Mouse (Mus musculus): Measurements from ENCODE around the gene 1700017B05Rik. TPM values are rescaled to one million over a fixed set of nuclear protein-coding genes. Genes with fewer than 3 reads are reported as not detected.

Gene 1700017B05Rik
- total RNA-seq, 1 experiment: 35.6 TPM

DNA sequence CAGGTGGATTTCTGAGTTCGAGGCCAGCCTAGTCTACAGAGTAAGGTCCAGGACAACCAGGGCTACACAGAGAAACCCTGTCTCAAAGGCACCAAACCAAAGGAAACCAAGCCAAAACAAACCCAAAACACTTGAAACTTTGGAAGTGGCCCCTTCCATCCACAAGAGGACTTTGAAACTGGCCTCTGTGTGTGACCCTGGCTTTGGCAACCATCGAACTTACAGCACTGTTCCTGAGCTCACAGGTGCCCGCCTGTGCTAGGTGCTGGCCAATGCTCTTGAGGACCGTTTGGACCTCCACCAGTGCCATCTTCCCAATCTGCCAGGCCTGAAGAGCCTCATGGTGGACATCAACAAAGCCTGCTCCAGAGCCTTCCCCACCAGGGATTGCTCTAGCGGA is 43.6 kb downstream of the 1700017B05Rik start:
- no peak for TF ChIP-seq CHD2 (IDR thresholded peaks at IDR 0.05; ENCODE audit: low read depth, low read length)
- no peak for TF ChIP-seq ZNF384 (IDR thresholded peaks at IDR 0.05; ENCODE audit: low read depth, low read length)
- TF ChIP-seq ZC3H11A (IDR thresholded peaks at IDR 0.05; ENCODE audit: borderline replicate concordance, low read depth, low read length): no peak
- TF ChIP-seq HCFC1 (IDR thresholded peaks at IDR 0.05; ENCODE audit: borderline replicate concordance, insufficient read depth, low read length): no peak
- no peak for TF ChIP-seq MAFK (IDR thresholded peaks at IDR 0.05; ENCODE audit: insufficient read depth, low read depth, low read length)
- no peak overlapping the region for H3K9ac ChIP-seq (ENCODE audit: insufficient read depth, low read depth, low read length, poor library complexity, severe bottlenecking)
- no peak for DNase-seq (ENCODE audit: low read depth, low spot score)
- H3K36me3 ChIP-seq (ENCODE audit: control insufficient read depth, insufficient read depth, low read length, poor library complexity, severe bottlenecking): no peaks in the 10 kb centered on the region
- H3K27ac ChIP-seq (ENCODE audit: insufficient read depth, low read depth, low read length, poor library complexity, severe bottlenecking): no peak overlapping the region
- H3K4me3 ChIP-seq (ENCODE audit: insufficient read depth in 1 of 2, low read depth in 1 of 2, low read length in 2 of 2, poor library complexity in 1 of 2, severe bottlenecking in 1 of 2): no peak overlapping the region
- in situ Hi-C loops (cut with MboI; ENCODE audit: low sequenced_read_pairs in 2 of 2, unreplicated experiment in 2 of 2): loop anchor here in 1 of 2 experiments (10.0 kb wide), 1 partner anchor 324 kb away; no protein-coding TSS in a partner anchor
- H3K9me3 ChIP-seq (ENCODE audit: control insufficient read depth, insufficient read depth, low read depth, low read length): no peaks in the 10 kb centered on the region
- H3K4me1 ChIP-seq (ENCODE audit: control insufficient read depth in 2 of 2, insufficient read depth in 2 of 2, low read length in 2 of 2, poor library complexity in 1 of 2): peaks cover 0 to 6% of the 10 kb centered on the region in 2 experiments; a peak in 2 of 4 replicates

DNA sequence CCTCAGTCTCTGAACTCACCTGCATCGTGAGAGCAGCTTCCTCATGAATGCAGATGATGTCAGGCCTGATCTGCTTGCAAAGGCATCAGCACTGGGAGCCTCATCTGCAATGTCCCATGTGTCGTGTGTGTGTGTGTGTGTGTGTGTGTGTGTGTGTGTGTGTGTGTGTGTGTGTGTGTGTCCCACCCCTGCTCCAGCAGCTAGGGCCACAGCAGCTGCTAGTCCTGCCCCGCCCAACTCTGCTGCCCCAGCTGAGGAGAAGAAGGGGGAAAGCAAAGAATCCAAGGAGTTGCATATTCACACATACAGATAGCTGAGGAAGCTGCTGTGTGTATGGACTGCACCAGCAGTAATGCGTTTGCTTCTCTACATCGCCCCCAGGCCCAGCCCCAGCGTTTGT is 45.2 kb downstream of the 1700017B05Rik start:
- TF ChIP-seq HCFC1 (IDR thresholded peaks at IDR 0.05; ENCODE audit: borderline replicate concordance, insufficient read depth, low read length): no peak
- no peak for TF ChIP-seq ZC3H11A (IDR thresholded peaks at IDR 0.05; ENCODE audit: borderline replicate concordance, low read depth, low read length)
- no peak for TF ChIP-seq MAFK (IDR thresholded peaks at IDR 0.05; ENCODE audit: insufficient read depth, low read depth, low read length)
- TF ChIP-seq ZNF384 (IDR thresholded peaks at IDR 0.05; ENCODE audit: low read depth, low read length): no peak
- no peak for TF ChIP-seq CHD2 (IDR thresholded peaks at IDR 0.05; ENCODE audit: low read depth, low read length)
- Histone ChIP-seq H3K27ac (ENCODE audit: insufficient read depth, low read depth, low read length, poor library complexity, severe bottlenecking) (no peak overlapping the region), H3K4me3 (ENCODE audit: insufficient read depth in 1 of 2, low read depth in 1 of 2, low read length in 2 of 2, poor library complexity in 1 of 2, severe bottlenecking in 1 of 2) (no peak overlapping the region), H3K4me1 (ENCODE audit: control insufficient read depth in 2 of 2, insufficient read depth in 2 of 2, low read length in 2 of 2, poor library complexity in 1 of 2) (peaks cover 0 to 8% of the 10 kb centered on the region in 2 experiments; a peak in 2 of 4 replicates), H3K9ac (ENCODE audit: insufficient read depth, low read depth, low read length, poor library complexity, severe bottlenecking) (no peak overlapping the region), H3K9me3 (ENCODE audit: control insufficient read depth, insufficient read depth, low read depth, low read length) (no peaks in the 10 kb centered on the region), H3K36me3 (ENCODE audit: control insufficient read depth, insufficient read depth, low read length, poor library complexity, severe bottlenecking) (no peaks in the 10 kb centered on the region)
- DNase-seq (ENCODE audit: low read depth, low spot score): no peak
- in situ Hi-C loops (cut with MboI; ENCODE audit: low sequenced_read_pairs in 2 of 2, unreplicated experiment in 2 of 2): loop anchor here in 1 of 2 experiments (10.0 kb wide), 1 partner anchor 322 kb away; no protein-coding TSS in a partner anchor

- Histone ChIP-seq H3K9ac (ENCODE audit: insufficient read depth, low read depth, low read length, poor library complexity, severe bottlenecking) (no peak overlapping the region), H3K4me1 (ENCODE audit: control insufficient read depth in 2 of 2, insufficient read depth in 2 of 2, low read length in 2 of 2, poor library complexity in 1 of 2) (peaks cover 0 to 8% of the 10 kb centered on the region in 2 experiments; a peak in 2 of 4 replicates), H3K36me3 (ENCODE audit: control insufficient read depth, insufficient read depth, low read length, poor library complexity, severe bottlenecking) (no peaks in the 10 kb centered on the region), H3K9me3 (ENCODE audit: control insufficient read depth, insufficient read depth, low read depth, low read length) (no peaks in the 10 kb centered on the region), H3K27ac (ENCODE audit: insufficient read depth, low read depth, low read length, poor library complexity, severe bottlenecking) (no peak overlapping the region), H3K4me3 (ENCODE audit: insufficient read depth in 1 of 2, low read depth in 1 of 2, low read length in 2 of 2, poor library complexity in 1 of 2, severe bottlenecking in 1 of 2) (no peak overlapping the region)
- no peak for DNase-seq (ENCODE audit: low read depth, low spot score)
- in situ Hi-C loops (cut with MboI; ENCODE audit: low sequenced_read_pairs in 2 of 2, unreplicated experiment in 2 of 2): loop anchor here in 1 of 2 experiments (10.0 kb wide), 1 partner anchor 320 kb away; no protein-coding TSS in a partner anchor
- TF ChIP-seq ZNF384 (IDR thresholded peaks at IDR 0.05; ENCODE audit: low read depth, low read length) (no peak), MAFK (IDR thresholded peaks at IDR 0.05; ENCODE audit: insufficient read depth, low read depth, low read length) (no peak)
Observed at GRCm38 (mm10) chr9:57214500-57214899, 47.9 kb downstream of the 1700017B05Rik start.

DNA sequence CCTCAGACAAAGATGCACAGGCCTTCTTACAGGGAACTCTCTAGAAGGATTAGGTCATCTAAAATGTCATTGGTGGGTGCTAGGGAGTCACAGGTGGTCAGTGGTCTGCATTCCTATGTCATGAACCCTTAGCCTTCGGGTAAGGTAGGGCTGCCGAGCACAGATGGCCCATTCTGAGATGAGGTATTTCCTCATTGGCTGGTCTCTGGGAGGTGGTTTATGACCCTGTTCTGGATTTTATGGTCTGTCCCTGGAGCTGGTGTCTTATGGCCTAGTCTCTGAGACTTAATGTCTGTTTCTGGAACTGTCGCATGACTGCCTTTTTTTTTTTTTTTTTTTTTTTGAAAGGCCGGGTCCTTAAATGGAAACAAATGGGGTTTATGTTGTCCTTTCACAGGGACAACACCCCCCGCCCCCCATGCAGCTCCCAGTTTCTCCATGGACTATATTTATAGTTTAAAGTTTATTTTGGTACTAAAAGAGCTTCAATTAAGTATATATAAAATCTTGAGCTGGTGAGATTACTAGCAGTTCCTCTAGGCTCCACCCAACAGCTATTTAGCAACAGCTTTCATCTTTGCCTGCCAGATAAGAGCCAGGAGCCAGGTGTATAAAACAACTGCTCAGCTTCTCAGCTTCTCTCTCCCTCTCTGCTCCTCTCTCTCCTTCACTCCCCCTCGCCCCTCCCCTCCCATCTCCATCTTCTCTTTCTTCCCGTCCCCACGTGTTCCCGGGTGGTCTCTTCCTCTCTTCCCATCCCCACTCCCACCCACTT is 49.8 kb downstream of the 1700017B05Rik start:
- Histone ChIP-seq H3K4me1 (ENCODE audit: control insufficient read depth in 2 of 2, insufficient read depth in 2 of 2, low read length in 2 of 2, poor library complexity in 1 of 2) (peaks cover 0 to 2% of the 10 kb centered on the region in 2 experiments; a peak in 1 of 4 replicates), H3K27ac (ENCODE audit: insufficient read depth, low read depth, low read length, poor library complexity, severe bottlenecking) (no peak overlapping the region), H3K36me3 (ENCODE audit: control insufficient read depth, insufficient read depth, low read length, poor library complexity, severe bottlenecking) (no peaks in the 10 kb centered on the region), H3K9ac (ENCODE audit: insufficient read depth, low read depth, low read length, poor library complexity, severe bottlenecking) (0 out of 2 replicates have a peak overlapping the region, but pooled peaks have one; percentile 43), H3K9me3 (ENCODE audit: control insufficient read depth, insufficient read depth, low read depth, low read length) (no peaks in the 10 kb centered on the region), H3K4me3 (ENCODE audit: insufficient read depth in 1 of 2, low read depth in 1 of 2, low read length in 2 of 2, poor library complexity in 1 of 2, severe bottlenecking in 1 of 2) (no peak overlapping the region)
- DNase-seq (ENCODE audit: low read depth, low spot score): no peak
- no peak for TF ChIP-seq ZNF384 (IDR thresholded peaks at IDR 0.05; ENCODE audit: low read depth, low read length)
- TF ChIP-seq MAFK (IDR thresholded peaks at IDR 0.05; ENCODE audit: insufficient read depth, low read depth, low read length): no peak
- TF ChIP-seq ZC3H11A (IDR thresholded peaks at IDR 0.05; ENCODE audit: borderline replicate concordance, low read depth, low read length): no peak
- TF ChIP-seq CHD2 (IDR thresholded peaks at IDR 0.05; ENCODE audit: low read depth, low read length): no peak
- no peak for TF ChIP-seq HCFC1 (IDR thresholded peaks at IDR 0.05; ENCODE audit: borderline replicate concordance, insufficient read depth, low read length)
- in situ Hi-C loops (cut with MboI; ENCODE audit: low sequenced_read_pairs in 2 of 2, unreplicated experiment in 2 of 2): loop anchor here in 1 of 2 experiments (10.0 kb wide), 1 partner anchor 318 kb away; no protein-coding TSS in a partner anchor
